Mouse (Mus musculus) neural tube, embryonic 10.5 days (tissue): ENCODE results near the gene Sept9.
"Not testable (repeated sequence)": the region's sequence is repeated elsewhere in the genome, so short reads cannot be mapped to it uniquely, and the experiment has no call there.

Experiments used
- DNase-seq: peaks from one replicate; pipeline ENCODE4 v3.0.0-alpha.2; 2017; ENCODE audit warnings: low spot score; ENCODE audit errors: extremely low spot score

The Sept9 gene

DNA sequence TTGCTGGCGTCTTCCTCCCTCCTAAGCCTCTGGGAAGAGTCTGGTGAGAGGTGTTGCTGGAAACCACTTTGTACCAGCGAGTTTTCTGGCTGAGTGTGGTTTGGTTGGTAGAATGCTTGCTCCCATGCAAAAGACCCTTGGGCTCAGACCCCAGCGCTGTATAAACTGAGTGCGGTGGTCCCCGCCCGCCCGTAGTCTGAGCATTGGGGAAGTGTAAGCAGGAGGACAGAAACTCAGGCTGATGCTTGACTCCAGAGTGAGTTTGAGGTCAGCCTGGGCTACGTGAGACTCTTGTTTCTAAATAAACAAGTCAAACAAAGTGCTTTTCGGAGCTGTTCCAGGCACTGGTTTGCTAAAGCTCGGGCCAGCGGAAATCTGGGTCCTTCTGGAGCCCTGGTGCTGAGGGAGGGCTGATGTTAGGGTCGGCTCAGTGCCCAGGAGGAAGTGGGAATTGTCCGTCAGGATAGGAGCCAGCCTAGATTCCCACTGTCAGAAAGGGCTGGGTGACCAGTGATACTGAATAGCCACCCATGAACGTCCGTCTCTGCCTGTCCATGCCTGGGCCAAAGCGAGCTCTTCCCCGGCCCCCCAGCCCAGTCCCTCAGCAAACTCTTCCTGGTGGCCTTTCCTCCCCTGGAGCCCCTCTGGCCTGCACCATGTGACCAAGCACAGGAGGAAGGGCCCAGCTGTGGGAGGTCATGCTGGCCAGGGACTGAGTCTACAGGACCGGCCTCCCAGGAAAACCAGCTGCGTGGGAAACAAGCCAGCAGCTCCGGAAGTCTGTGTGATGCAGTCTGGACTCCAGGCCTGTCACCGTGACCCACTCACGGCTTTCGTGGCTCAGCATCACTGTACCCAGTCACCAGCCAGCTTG is 112.8 kb downstream of the Sept9 start:
- DNase-seq: no peak

DNA sequence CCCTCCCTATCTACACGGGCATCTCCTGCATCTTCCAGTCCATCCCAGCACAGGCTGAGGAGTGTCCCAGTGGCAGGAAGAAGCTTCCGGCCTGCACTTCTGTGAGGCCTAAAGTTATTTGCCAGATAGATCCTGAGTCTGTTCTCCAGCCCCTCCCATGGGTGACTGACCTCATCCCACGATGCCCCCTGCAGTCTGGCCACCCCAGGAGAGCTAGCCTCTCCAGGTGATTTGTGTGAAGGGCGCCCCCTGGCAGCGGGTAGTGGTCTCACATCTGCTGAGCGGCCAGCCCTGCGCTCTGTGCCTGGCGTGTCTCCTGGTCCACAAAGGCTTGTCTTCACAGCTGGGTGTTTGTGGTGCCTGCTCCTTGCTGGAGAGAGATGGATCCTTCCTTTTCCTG is 113.5 kb downstream of the Sept9 start:
- DNase-seq: peak; percentile 54

DNA sequence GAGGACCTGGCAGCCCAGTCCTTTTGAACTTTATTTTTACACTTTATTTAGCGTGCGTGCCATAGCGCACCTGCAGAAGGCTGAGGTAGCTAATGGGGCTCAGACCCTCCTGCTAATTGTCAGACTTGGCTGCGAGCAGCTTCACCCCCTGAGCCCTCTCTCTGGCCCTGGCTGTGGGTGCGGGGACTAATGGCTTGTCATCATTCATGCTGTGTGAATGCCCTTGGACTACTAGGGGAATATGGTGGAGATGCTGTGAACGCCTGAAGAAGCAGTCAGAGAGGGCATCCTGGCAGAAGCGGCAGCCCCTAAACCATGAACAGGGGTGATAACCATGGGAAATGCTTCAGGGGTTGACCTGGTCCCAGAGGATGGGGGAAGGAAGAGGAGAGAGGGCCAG is 114.0 kb downstream of the Sept9 start:
- no peak for DNase-seq

DNA sequence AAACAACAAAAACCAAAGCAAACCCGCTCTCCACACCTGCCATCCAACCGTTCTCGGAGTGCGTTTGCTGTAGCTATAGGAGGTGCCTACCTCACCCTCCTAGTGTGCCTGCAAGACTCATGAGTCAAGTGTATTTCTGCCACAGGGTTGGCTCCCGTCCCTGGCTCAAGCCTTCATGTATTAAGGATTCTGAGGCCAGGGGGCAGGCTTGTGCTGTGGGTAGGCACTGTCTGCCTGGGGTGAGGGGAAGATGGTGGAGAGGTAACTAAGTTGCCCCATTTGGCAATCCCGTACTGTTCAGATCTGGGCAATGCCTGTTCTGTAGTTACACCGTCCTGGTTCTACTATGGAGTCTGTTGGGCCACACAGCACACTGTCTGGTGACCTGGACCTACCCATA is 114.6 kb downstream of the Sept9 start:
- no peak for DNase-seq

DNA sequence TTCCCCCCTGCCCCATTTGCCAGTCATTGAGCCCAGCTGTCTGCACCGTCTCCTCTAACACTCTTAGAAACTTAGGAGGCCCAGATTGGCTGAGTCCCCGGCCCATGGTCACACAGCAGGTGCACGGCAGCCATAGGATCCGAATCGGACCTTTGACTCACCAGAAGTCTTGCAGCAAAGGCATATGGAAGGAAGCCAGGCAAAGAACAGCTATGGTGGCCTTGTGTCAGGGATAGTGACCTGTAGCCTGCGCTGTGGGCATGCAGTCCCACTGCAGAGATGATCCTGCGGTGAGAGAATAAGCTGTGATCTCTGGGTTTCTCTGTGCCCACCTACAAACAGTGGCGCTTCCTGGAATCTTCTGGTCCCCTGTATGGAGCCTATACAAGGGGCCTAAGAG is 115.1 kb downstream of the Sept9 start:
- no peak for DNase-seq

DNA sequence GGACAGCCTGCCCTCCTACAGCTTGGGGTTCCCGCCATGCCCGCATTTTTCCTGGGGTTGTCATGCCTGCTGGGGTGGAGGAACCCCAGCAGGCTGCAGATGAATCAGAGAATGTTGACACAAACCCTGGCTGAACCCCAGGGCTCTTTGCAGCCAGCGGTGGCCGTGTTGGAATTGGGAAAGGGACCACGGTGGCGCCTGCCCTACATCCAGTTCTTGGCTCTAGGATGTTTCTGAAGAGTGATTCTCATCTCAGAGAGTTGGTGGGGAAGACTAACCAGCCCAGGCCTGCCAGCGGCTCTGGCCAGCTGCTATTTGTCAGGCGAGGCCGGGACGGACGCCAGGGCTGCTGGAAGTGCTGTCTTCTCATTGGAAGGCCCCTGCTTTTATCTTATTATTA is 115.8 kb downstream of the Sept9 start:
- DNase-seq: no peak

DNA sequence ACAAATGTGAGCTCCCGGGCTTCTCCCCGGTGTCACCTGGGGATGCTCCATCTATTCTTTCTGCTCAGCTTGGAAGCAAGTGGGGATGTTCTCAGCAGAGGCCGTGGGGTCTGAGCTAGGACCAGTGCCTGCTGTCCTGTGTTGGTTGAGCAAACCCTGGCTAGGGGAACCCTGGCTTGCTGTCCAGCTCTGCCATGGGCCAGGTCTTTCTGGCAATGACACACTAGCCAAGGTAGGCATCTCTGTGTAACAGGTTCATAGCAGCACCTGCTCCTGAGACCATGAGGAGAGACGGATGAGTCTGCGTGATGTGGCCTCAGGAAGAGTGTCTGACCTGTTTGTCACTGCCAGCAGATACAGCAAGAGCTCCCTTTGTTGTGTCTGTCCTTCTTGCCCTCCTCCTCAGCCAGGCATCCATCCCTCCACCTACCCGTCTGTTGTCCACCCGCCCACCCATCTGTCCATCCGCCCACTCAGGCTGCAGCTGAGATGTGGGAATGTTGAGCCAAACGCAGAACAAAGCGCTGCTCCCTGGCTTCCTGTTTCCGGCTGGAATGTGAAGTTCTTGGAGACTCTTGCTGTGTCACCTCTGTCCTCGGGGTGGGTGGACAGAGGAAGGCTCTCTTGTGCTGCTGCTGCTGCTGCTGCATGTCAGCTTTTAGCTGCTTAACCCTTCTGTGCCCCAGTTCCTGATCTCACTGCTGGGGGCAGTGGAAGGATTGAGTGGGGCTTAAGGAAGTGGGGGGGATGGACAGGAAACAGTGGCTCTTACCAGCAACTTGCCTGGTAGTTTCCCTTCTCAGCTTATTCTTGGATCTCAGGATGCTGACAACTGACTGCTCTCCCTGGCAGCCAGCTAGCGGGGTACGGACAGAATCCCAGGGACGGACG is 117.2 kb downstream of the Sept9 start:
- DNase-seq: peak; percentile 59

DNA sequence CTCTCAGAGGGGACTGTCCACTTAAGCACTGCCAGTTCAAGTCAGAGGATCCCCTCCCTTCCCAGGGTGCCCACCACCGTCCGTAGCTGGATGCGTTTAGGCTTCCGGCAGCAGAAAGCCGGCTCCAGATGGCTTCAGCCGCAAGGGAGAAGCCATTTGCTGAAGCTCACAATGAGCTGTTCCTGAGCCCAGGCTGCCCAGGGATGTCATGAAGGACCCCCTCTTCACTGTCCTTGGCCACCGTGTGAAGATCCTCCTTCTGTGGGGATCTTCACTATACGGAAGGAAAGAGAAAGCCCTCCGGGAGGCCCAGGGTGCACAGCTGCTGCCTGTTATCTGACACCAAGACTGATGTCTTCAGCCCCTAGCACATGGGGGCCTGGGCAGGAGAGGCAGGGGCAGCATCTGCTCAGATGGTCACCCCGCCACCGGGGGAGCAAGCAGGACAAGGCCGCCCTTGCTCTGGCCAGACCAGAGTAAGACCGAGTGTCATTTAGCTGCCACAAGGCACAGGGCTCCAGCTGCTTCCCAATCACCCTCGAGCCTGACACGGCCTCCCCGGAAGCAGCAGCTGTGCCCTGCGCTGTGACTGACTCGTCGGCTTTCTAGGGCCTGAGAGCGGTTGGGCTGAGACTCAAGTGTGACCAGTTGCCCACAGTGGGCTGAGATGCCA is 118.1 kb downstream of the Sept9 start:
- peak; percentile 69 for DNase-seq

DNA sequence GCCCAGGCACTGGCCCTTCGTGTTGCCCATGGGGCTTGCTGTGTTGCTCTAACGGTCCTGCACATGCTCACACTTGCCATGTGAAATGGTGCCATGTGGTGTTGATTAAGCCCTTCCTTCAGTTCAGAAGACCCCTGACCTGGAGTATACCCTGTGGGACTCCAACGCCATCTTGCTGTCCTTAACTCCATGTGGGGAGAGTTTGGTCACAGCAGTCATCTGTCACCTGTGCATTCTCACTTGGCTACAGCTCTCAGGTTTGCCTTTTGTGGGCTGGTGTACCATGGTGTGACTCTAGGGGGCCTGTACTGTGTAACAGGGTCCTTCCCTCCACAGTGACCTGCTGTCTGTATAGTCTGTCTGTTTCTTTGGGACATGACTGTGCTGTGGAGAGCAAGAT is 118.7 kb downstream of the Sept9 start:
- DNase-seq: no peak

DNA sequence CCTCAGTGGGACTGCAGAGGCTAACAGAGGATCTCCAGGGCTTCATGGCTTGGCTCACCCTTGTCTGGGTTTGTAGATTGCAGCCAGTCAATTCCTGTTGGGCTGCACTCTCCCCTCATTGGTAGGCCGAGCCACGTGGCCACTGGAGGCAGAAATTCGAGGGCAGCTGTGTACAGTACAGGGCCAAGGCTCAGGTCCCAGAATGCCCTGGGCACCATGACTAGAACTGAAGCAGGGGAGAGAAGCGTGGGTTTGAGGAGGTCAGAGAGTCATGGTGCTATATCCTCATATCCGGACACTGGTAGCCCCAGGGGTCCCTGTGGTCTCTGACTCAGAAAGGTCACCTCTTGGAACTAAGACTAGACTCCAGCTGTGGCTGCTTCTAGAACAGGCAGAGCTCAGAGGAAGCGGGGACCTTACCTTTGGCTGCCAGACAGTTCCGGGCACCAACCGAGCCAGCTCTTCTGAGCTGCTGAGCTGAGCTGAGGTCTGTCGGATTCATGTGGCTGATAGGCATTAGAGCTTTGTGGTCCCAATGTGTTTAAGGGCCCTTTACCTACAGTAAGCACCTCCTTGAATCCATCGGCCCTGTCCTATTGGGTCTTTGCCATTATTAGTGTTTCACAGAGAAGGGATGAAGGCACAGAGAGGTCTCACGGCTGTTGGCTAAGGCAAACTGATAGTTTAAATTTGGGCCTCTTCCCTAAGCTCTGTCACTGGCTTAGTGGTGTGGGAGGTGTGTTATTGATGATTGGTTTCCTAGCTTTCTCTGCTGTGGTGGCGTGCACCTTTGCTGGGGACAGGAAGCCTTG is 119.5 kb downstream of the Sept9 start:
- no peak for DNase-seq

DNA sequence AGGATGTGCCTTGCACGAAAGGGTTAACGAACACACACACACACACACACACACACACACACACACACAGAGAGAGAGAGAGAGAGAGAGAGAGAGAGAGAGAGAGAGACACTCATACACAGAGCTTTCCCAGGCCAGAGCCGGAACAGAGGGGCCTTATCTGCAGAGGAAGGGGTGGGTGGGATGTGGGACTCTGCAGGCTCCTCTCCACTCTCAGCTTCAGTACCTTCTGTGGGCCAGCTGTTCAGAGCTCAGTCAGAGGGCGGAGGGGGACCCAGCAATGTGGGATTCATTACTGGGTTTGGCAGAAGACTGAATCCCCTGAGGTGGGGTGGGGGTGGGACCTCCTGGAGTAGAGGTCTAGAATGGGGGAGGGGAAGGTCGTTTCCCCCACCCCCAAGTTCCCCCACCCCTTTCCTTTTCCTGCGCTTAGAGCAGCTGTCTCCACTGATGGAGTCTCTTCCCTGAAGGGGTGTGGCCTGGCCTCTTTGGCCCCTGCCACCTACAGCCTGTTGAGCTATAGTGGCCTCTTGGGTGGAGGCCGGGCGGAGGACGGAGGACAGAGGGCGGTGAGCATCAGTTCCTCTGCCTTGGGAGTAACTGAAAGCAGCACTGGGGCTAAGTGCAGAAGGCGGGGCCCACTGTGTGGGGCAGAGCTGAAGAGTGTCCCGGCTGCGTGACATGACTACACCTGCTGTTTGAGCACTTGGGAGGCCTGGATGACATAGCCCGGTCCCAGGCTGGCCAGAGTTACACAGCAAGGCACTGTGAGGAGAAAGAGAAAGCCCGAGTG is 120.3 kb downstream of the Sept9 start:
- DNase-seq: peak; percentile 69

DNA sequence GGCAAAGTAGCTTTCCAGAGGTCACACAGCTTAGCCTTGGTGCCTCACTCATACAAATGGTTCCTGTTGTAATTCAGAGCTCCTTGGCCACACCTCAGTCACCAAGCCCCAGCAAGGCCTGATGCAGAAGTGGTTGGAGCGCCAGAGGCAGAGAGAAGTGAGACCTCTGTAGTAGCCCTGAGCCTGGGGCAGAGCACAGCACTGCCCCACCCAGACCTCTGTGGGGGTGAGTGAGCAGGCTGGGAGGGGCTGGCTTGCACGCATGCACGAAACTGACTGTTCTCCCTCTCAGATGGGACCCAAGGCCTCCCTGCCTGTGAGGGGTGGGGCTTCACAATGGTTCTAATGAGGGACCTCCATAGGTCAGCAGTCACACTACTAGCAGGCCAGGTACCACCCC is 121.0 kb downstream of the Sept9 start:
- DNase-seq: no peak

DNA sequence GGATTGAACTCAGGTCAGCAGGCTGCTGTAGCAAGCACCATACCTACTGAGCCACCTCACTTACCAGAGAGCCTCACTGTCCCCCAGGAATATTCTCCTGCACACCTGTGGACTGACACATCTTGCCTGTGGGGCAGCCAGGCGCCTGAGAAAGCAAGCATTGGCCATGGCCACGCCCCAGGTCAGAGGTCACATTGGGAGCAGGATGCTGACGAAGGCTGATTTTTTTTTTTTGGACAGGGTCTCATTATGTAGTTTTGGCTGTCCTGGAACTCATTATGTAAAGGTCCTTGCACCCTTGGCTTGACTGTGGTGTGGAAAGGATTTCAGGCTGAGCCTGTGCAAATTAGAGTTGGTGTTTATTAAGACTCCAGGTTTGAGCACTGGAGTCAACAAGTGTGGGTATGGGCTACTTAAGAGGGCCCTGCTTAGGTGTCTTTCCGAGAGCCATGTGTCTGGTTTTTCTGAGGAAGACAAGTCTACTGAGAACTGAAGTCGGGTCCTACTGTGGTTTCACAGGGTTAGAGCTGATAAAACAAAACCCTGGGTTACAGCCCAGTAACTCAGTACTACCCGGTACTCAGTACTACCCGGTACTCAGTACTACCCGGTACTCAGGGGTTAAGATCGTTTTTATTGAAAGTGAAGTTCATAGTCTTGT is 122.0 kb downstream of the Sept9 start:
- no peak for DNase-seq

DNA sequence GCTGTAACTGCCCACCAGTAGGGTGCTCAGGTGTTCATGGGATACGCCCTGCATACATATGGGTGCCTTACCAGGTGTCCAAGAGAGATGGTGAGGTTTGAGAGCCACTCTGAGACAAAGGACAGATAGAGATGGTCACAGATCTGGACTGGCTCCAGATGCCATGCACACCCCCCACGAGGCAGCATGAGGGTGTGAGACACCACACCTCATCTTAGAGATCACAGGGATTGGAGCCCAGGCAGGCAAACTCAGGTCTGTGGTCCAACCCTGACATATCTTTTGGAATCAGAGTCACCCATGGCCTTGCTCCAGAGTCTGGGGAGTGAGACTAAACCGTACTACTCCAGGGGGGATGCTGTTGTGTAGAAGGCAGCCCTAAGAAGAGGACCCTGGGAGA is 122.8 kb downstream of the Sept9 start:
- no peak for DNase-seq

DNA sequence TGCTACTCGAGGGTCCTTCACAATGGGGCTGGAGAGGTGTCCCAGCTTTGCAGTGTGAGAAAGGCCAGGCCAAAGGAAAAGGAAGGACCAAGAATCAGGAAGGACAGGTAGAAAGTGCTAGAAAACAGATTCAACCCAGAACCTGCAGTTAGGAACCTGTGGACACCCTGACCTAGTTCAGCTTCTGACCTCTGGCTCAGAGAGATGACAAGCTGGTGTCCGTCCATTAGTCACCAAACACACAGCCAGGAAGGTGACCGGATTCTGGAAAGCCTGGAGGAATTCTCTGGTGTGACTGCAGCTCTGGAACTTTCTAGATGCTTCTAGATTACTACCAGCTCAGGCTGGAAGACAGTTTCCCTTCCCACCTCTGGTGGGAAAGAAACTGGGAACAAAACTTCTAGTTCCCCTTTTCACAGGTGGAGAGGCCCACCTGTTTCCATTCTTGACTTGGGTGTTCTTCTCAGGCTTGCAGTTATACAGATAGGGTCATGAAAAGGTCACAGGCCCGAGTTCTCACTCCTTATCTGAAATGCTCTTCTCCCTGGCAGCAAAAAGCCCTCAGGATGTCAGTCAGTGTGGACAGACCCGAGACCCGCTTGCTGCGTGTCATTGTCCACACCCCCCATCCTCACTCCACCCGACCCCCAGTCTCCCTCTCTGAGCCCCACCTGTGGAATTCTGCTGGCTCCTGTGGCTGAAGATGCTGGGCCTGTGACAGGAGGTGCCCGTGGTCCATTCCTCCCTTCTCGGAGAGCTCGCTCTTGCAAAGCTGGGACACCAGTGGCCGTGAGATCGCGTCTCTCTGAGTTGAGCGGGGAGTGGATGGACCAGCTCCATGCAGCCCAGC is 123.5 kb downstream of the Sept9 start:
- no peak for DNase-seq

DNA sequence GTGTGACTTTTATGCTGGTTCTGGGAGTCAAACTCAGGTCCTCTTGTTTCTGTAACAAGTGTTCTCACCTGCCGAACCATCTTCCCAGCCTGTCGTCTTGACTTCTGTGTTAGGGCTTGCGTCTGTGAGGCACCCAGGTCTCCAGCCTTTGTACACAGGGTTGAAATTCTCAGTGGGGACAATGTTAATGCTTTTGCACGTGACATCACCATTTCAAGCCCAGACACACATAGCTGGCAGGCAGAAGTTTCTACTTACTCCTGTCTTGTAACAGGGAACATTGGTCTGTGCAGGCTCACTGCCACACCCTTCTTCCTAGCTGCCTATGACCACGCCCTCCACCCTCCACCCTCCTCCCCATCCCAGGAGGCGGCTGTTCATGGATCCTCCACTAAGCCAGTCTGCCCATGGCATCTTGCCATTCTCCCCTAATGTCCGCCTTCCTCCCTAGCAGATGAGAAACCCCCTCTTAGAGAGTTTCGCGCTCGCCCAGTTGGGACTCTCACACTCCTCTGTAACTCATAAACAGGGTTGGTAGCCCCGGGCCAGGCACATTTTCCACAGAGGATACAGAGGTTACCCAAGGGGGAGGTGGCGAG is 124.6 kb downstream of the Sept9 start:
- no peak for DNase-seq

DNA sequence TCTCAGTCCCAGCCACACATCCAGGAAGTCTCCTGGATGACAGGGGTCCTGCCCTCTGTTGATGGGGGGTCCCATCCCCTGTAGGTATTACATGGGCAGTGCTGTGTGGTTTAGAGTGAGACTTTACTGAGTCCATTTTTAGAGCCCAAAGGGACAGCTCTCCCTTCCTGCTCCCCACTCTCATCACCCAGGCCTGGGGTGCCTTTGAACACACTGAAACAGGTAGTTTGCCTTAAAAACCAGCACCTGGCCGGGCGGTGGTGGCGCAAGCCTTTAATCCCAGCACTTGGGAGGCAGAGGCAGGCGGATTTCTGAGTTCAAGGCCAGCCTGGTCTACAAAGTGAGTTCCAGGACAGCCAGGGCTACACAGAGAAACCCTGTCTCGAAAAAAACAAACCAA is 125.3 kb downstream of the Sept9 start:
- not testable (repeated sequence) for DNase-seq

DNA sequence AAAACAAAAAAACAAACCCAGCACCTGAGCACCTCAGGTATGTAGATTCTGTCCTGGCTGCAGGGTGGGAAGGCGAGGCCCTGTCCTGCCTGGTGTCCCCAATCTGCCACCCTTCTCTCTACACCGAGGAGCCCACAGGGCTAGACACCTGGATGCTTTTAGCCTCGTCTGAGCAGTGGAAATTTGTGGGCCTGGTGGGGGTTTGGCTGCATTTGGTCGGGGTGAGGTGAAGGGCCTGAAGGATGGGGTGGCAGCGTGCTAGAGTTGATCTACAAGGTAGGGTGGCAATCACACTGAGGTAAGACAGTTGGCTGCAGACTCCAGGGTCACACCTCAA is 125.6 kb downstream of the Sept9 start:
- no peak for DNase-seq
